Mouse (Mus musculus) midbrain, embryonic 11.5 days (tissue): Measurements from ENCODE around the gene Gm17359. TPM values are rescaled to one million over a fixed set of nuclear protein-coding genes. Genes with fewer than 3 reads are reported as not detected.
A peak's percentile ranks its signal among the peaks of the same experiment; 100 is the strongest.

ENCODE experiments used
- ATAC-seq: fragments of 200-750 bp; cut with Nextera tagmentation; 2 replicates; pipeline ENCODE4 v1.8.0; 2017; ENCODE audit warnings: moderate TSS enrichment, moderate library complexity; ENCODE audit not compliant: low FRiP score
- DNase-seq: peaks from one replicate; pipeline ENCODE4 v3.0.0; 2015; ENCODE audit warnings: low spot score; ENCODE audit errors: missing footprints
- H3K27ac ChIP-seq: fragments of 300-500 bp; sonication (generic); 2 replicates; pipeline ENCODE4 v1.5.1; 2014; ENCODE audit warnings: low read depth, low read length
- H3K27me3 ChIP-seq: fragments of 300-500 bp; sonication (generic); 2 replicates; pipeline ENCODE4 v1.6.1; 2014; ENCODE audit warnings: mild to moderate bottlenecking, low read length, moderate library complexity, mixed read lengths; ENCODE audit not compliant: control insufficient read depth, insufficient read depth
- H3K36me3 ChIP-seq: fragments of 300-500 bp; sonication (generic); 2 replicates; pipeline ENCODE4 v1.6.1; 2014; ENCODE audit warnings: mild to moderate bottlenecking, low read length, moderate library complexity, mixed read lengths; ENCODE audit not compliant: control insufficient read depth, insufficient read depth
- H3K4me1 ChIP-seq: fragments of 300-500 bp; sonication (generic); 2 replicates; pipeline ENCODE4 v1.6.1; 2014; ENCODE audit warnings: low read length; ENCODE audit not compliant: control insufficient read depth, insufficient read depth
- H3K4me2 ChIP-seq: fragments of 300-500 bp; sonication (generic); 2 replicates; pipeline ENCODE4 v1.6.1; 2014; ENCODE audit warnings: mild to moderate bottlenecking, moderate library complexity
- H3K4me3 ChIP-seq: fragments of 300-500 bp; sonication (generic); 2 replicates; pipeline ENCODE4 v1.5.1; 2014; ENCODE audit warnings: low read depth, low read length
- H3K9ac ChIP-seq: fragments of 300-500 bp; sonication (generic); 2 replicates; pipeline ENCODE4 v1.6.1; 2014; ENCODE audit warnings: low read length
- H3K9me3 ChIP-seq: fragments of 300-500 bp; sonication (generic); 2 replicates; pipeline ENCODE4 v1.6.1; 2016; ENCODE audit warnings: low read length; ENCODE audit not compliant: control insufficient read depth
- WGBS: fragments of 180-500 bp; shearing (Covaris S2); extraction: QIAGEN DNeasy Blood & Tissue Kit; methylation state at CpG from one replicate; pipeline ENCODE4 v1.1.7; 2014; 5-methylcytosine and 5-hydroxymethylcytosine counted together
- polyA plus RNA-seq: library from polyadenylated mRNA; unstranded; fragments of >200 nt; fragmentation: Nextera tagmentation; extraction: Ambion mirVana; gene quantifications from 2 replicates; pipeline ENCODE4 v1.2.1, GENCODE M21; 2014

The Gm17359 gene
- polyA plus RNA-seq, 1 experiment from 2014 or later: 0.33 TPM

GRCm38 (mm10) chr3:79490102-79490501, 153.6 kb downstream of the Gm17359 start:
- Histone ChIP-seq H3K4me3 (no peak overlapping the region), H3K36me3 (peaks cover 7% of the 10 kb centered on the region; the same call in 1 of the 2 replicates), H3K9me3 (no peaks in the 10 kb centered on the region), H3K27ac (no peak overlapping the region), H3K9ac (no peak overlapping the region), H3K4me1 (no peaks in the 10 kb centered on the region), H3K27me3 (no peaks in the 10 kb centered on the region), H3K4me2 (no peak overlapping the region)
- 96% methylated on average over 5 of the region's 5 CpGs for WGBS
- DNase-seq (no peak), ATAC-seq (no peak)

- no peak overlapping the region for H3K9ac ChIP-seq
- H3K4me1 ChIP-seq: no peaks in the 10 kb centered on the region
- 88% methylated on average over 3 of the region's 3 CpGs for WGBS
- peaks cover 7% of the 10 kb centered on the region; the same call in 1 of the 2 replicates for H3K36me3 ChIP-seq
- H3K27ac ChIP-seq: no peak overlapping the region
- ATAC-seq (no peak), DNase-seq (no peak)
- H3K4me3 ChIP-seq: no peak overlapping the region
- no peak overlapping the region for H3K4me2 ChIP-seq
- no peaks in the 10 kb centered on the region for H3K9me3 ChIP-seq
- no peaks in the 10 kb centered on the region for H3K27me3 ChIP-seq
Measured at GRCm38 (mm10) chr3:79491614-79492013, 155.2 kb downstream of the Gm17359 start.

GRCm38 (mm10) chr3:79493064-79493463, 156.6 kb downstream of the Gm17359 start:
- no peak overlapping the region for H3K9ac ChIP-seq
- 98% methylated on average over 10 of the region's 10 CpGs for WGBS
- H3K9me3 ChIP-seq: no peaks in the 10 kb centered on the region
- ATAC-seq (no peak), DNase-seq (no peak)
- H3K27me3 ChIP-seq: no peaks in the 10 kb centered on the region
- no peak overlapping the region for H3K4me2 ChIP-seq
- no peak overlapping the region for H3K27ac ChIP-seq
- H3K4me1 ChIP-seq: no peaks in the 10 kb centered on the region
- no peak overlapping the region for H3K4me3 ChIP-seq
- H3K36me3 ChIP-seq: peaks cover 5% of the 10 kb centered on the region; the same call in 1 of the 2 replicates

GRCm38 (mm10) chr3:79494028-79494427, 157.6 kb downstream of the Gm17359 start:
- Histone ChIP-seq H3K27ac (no peak overlapping the region), H3K36me3 (peaks cover 3% of the 10 kb centered on the region; the same call in 1 of the 2 replicates), H3K9me3 (no peaks in the 10 kb centered on the region), H3K9ac (no peak overlapping the region), H3K4me3 (no peak overlapping the region), H3K4me1 (no peaks in the 10 kb centered on the region), H3K4me2 (no peak overlapping the region), H3K27me3 (no peaks in the 10 kb centered on the region)
- no peak for ATAC-seq
- DNase-seq: peak; percentile 21
- 84% methylated on average over 8 of the region's 8 CpGs for WGBS

- H3K4me1 ChIP-seq: peaks cover 3% of the 10 kb centered on the region; the same call in 1 of the 2 replicates
- H3K36me3 ChIP-seq: peaks cover 3% of the 10 kb centered on the region; the same call in 1 of the 2 replicates
- H3K4me3 ChIP-seq: no peak overlapping the region
- H3K4me2 ChIP-seq: no peak overlapping the region
- no peak for DNase-seq
- WGBS: 78% methylated on average over 7 of the region's 7 CpGs
- ATAC-seq: no peak
- H3K9ac ChIP-seq: no peak overlapping the region
- no peaks in the 10 kb centered on the region for H3K9me3 ChIP-seq
- no peaks in the 10 kb centered on the region for H3K27me3 ChIP-seq
- H3K27ac ChIP-seq: no peak overlapping the region
Measured at GRCm38 (mm10) chr3:79495151-79495550, 158.7 kb downstream of the Gm17359 start.

GRCm38 (mm10) chr3:79496668-79497067, 160.2 kb downstream of the Gm17359 start:
- ATAC-seq (no peak), DNase-seq (no peak)
- peaks cover 3% of the 10 kb centered on the region; the same call in 1 of the 2 replicates for H3K4me1 ChIP-seq
- H3K27me3 ChIP-seq: no peaks in the 10 kb centered on the region
- no peak overlapping the region for H3K9ac ChIP-seq
- no peak overlapping the region for H3K4me2 ChIP-seq
- no peak overlapping the region for H3K4me3 ChIP-seq
- H3K9me3 ChIP-seq: no peaks in the 10 kb centered on the region
- no peak overlapping the region for H3K27ac ChIP-seq
- peaks cover 3% of the 10 kb centered on the region; the same call in 1 of the 2 replicates for H3K36me3 ChIP-seq
- WGBS: 82% methylated on average over 6 of the region's 6 CpGs

GRCm38 (mm10) chr3:79500279-79500678, 163.8 kb downstream of the Gm17359 start:
- Histone ChIP-seq H3K9ac (no peak overlapping the region), H3K4me2 (no peak overlapping the region), H3K27me3 (no peaks in the 10 kb centered on the region), H3K4me3 (no peak overlapping the region), H3K27ac (peak overlapping the region; percentile 22; the same call in 1 of the 2 replicates), H3K9me3 (no peaks in the 10 kb centered on the region), H3K36me3 (0 out of 2 replicates have a peak, but pooled peaks cover under 1% of the 10 kb centered on the region), H3K4me1 (peaks cover 3% of the 10 kb centered on the region; the same call in 1 of the 2 replicates)
- DNase-seq: peak; percentile 89
- 46% methylated on average over 10 of the region's 10 CpGs for WGBS
- peak; percentile 75 for ATAC-seq

GRCm38 (mm10) chr3:79501166-79501728, 164.8 kb downstream of the Gm17359 start:
- Histone ChIP-seq H3K4me3 (no peak overlapping the region), H3K36me3 (0 out of 2 replicates have a peak, but pooled peaks cover 2% of the 10 kb centered on the region), H3K4me2 (no peak overlapping the region), H3K9ac (no peak overlapping the region), H3K27ac (no peak overlapping the region), H3K4me1 (peaks cover 3% of the 10 kb centered on the region; the same call in 1 of the 2 replicates), H3K27me3 (no peaks in the 10 kb centered on the region), H3K9me3 (no peaks in the 10 kb centered on the region)
- no peak for ATAC-seq
- no peak for DNase-seq
- 84% methylated on average over 2 of the region's 2 CpGs for WGBS
